Mouse (Mus musculus) thymus, postnatal 14 days (tissue): ENCODE data around the gene Btbd35f19.
"Not testable (repeated sequence)": the region's sequence is repeated elsewhere in the genome, so short reads cannot be mapped to it uniquely, and the experiment has no call there.

Experiments used
- DNase-seq: peaks from one replicate; pipeline ENCODE4 v3.0.0; 2021

Gene Btbd35f19

GRCm38 (mm10) chrX:31383818-31384217 is at the start of gene Btbd35f19:
Gene Btbd35f19 (minus strand): TSS chrX:31383918.
- DNase-seq, result not testable (repeated sequence)

- not testable (repeated sequence) for DNase-seq
Observed at GRCm38 (mm10) chrX:31341924-31342323, 41.8 kb downstream of the Btbd35f19 start.

DNA sequence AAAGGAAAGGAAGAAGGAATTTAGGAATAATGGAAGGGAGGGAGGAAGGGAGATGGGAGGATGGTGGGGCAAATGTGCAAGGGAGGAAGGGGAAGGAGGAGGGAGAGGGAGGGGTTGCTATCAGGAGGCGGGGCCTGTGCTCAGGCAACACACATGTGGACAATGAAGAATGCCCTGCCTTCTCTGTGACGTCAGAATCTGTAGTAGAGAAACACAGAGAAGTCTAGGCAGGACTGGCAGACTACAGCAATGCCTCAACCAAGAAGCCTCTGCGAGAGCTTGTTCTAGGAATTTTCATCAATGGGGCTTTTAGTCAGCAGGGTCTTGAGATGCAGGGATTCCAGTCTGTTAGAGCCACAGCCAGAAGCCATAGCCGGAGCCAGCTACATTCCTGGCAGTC is 47.6 kb downstream of the Btbd35f19 start, which contains the start of gene Btbd35f26:
Btbd35f26 (plus strand) TSS at position 301 of the 400 bp plus-strand sequence.
- not testable (repeated sequence) for DNase-seq
